Mouse (Mus musculus): ENCODE results near the gene Ublcp1. TPM values are rescaled to one million over a fixed set of nuclear protein-coding genes. Genes with fewer than 3 reads are reported as not detected.

The Ublcp1 gene
- polyA plus RNA-seq, 1 experiment: 68.8 TPM

- TF ChIP-seq CTCF (IDR thresholded peaks at IDR 0.05; ENCODE audit: low read depth, low read length): no peak
- TF ChIP-seq POLR2A (IDR thresholded peaks at IDR 0.05; ENCODE audit: insufficient read depth, low read length): no peak
- no peak for TF ChIP-seq EP300 (IDR thresholded peaks at IDR 0.05; ENCODE audit: insufficient read depth, low read depth, low read length)
- no peaks in the 10 kb centered on the region for H3K27me3 ChIP-seq (ENCODE audit: control insufficient read depth, insufficient read depth, low read length, poor library complexity, severe bottlenecking)
- no peak overlapping the region for H3K27ac ChIP-seq (ENCODE audit: insufficient read depth, low read length)
- no peaks in the 10 kb centered on the region for H3K9me3 ChIP-seq (replicated peaks; ENCODE audit: control insufficient read depth, insufficient read depth, low read length, poor library complexity, severe bottlenecking)
- H3K4me3 ChIP-seq (ENCODE audit: low read depth, low read length): no peak overlapping the region
- no peak overlapping the region for H3K9ac ChIP-seq (ENCODE audit: low read depth, poor library complexity, severe bottlenecking)
- no peaks in the 10 kb centered on the region for H3K36me3 ChIP-seq (ENCODE audit: control insufficient read depth, insufficient read depth, low read length, poor library complexity, severe bottlenecking)
- H3K4me1 ChIP-seq (ENCODE audit: control insufficient read depth, insufficient read depth, low read length): no peaks in the 10 kb centered on the region
Observed at GRCm38 (mm10) chr11:44514666-44515065, 44.4 kb upstream of the Ublcp1 start.

- Histone ChIP-seq H3K36me3 (ENCODE audit: control insufficient read depth, insufficient read depth, low read length, poor library complexity, severe bottlenecking) (no peaks in the 10 kb centered on the region), H3K9me3 (replicated peaks; ENCODE audit: control insufficient read depth, insufficient read depth, low read length, poor library complexity, severe bottlenecking) (no peaks in the 10 kb centered on the region), H3K4me1 (ENCODE audit: control insufficient read depth, insufficient read depth, low read length) (no peaks in the 10 kb centered on the region), H3K27me3 (ENCODE audit: control insufficient read depth, insufficient read depth, low read length, poor library complexity, severe bottlenecking) (no peaks in the 10 kb centered on the region), H3K4me3 (ENCODE audit: low read depth, low read length) (no peak overlapping the region), H3K27ac (ENCODE audit: insufficient read depth, low read length) (no peak overlapping the region), H3K9ac (ENCODE audit: low read depth, poor library complexity, severe bottlenecking) (no peak overlapping the region)
- no peak for TF ChIP-seq POLR2A (IDR thresholded peaks at IDR 0.05; ENCODE audit: insufficient read depth, low read length)
- TF ChIP-seq EP300 (IDR thresholded peaks at IDR 0.05; ENCODE audit: insufficient read depth, low read depth, low read length): no peak
- TF ChIP-seq CTCF (IDR thresholded peaks at IDR 0.05; ENCODE audit: low read depth, low read length): no peak
Observed at GRCm38 (mm10) chr11:44513026-44513422, 42.7 kb upstream of the Ublcp1 start.

GRCm38 (mm10) chr11:44512044-44513025 is 42.0 kb upstream of the Ublcp1 start:
- no peaks in the 10 kb centered on the region for H3K4me1 ChIP-seq (ENCODE audit: control insufficient read depth, insufficient read depth, low read length)
- H3K27me3 ChIP-seq (ENCODE audit: control insufficient read depth, insufficient read depth, low read length, poor library complexity, severe bottlenecking): no peaks in the 10 kb centered on the region
- H3K9ac ChIP-seq (ENCODE audit: low read depth, poor library complexity, severe bottlenecking): no peak overlapping the region
- no peak overlapping the region for H3K4me3 ChIP-seq (ENCODE audit: low read depth, low read length)
- no peaks in the 10 kb centered on the region for H3K9me3 ChIP-seq (replicated peaks; ENCODE audit: control insufficient read depth, insufficient read depth, low read length, poor library complexity, severe bottlenecking)
- TF ChIP-seq POLR2A (IDR thresholded peaks at IDR 0.05; ENCODE audit: insufficient read depth, low read length): no peak
- TF ChIP-seq EP300 (IDR thresholded peaks at IDR 0.05; ENCODE audit: insufficient read depth, low read depth, low read length): no peak
- no peak for TF ChIP-seq CTCF (IDR thresholded peaks at IDR 0.05; ENCODE audit: low read depth, low read length)
- H3K27ac ChIP-seq (ENCODE audit: insufficient read depth, low read length): no peak overlapping the region
- no peaks in the 10 kb centered on the region for H3K36me3 ChIP-seq (ENCODE audit: control insufficient read depth, insufficient read depth, low read length, poor library complexity, severe bottlenecking)

GRCm38 (mm10) chr11:44510371-44510770 is 40.1 kb upstream of the Ublcp1 start:
- TF ChIP-seq POLR2A (IDR thresholded peaks at IDR 0.05; ENCODE audit: insufficient read depth, low read length) (no peak), EP300 (IDR thresholded peaks at IDR 0.05; ENCODE audit: insufficient read depth, low read depth, low read length) (no peak), CTCF (IDR thresholded peaks at IDR 0.05; ENCODE audit: low read depth, low read length) (no peak)
- Histone ChIP-seq H3K9ac (ENCODE audit: low read depth, poor library complexity, severe bottlenecking) (no peak overlapping the region), H3K9me3 (replicated peaks; ENCODE audit: control insufficient read depth, insufficient read depth, low read length, poor library complexity, severe bottlenecking) (no peaks in the 10 kb centered on the region), H3K36me3 (ENCODE audit: control insufficient read depth, insufficient read depth, low read length, poor library complexity, severe bottlenecking) (no peaks in the 10 kb centered on the region), H3K4me3 (ENCODE audit: low read depth, low read length) (no peak overlapping the region), H3K27me3 (ENCODE audit: control insufficient read depth, insufficient read depth, low read length, poor library complexity, severe bottlenecking) (no peaks in the 10 kb centered on the region), H3K27ac (ENCODE audit: insufficient read depth, low read length) (no peak overlapping the region), H3K4me1 (ENCODE audit: control insufficient read depth, insufficient read depth, low read length) (no peaks in the 10 kb centered on the region)

GRCm38 (mm10) chr11:44509906-44510305 is 39.6 kb upstream of the Ublcp1 start:
- Histone ChIP-seq H3K27me3 (ENCODE audit: control insufficient read depth, insufficient read depth, low read length, poor library complexity, severe bottlenecking) (no peaks in the 10 kb centered on the region), H3K9me3 (replicated peaks; ENCODE audit: control insufficient read depth, insufficient read depth, low read length, poor library complexity, severe bottlenecking) (no peaks in the 10 kb centered on the region), H3K4me1 (ENCODE audit: control insufficient read depth, insufficient read depth, low read length) (no peaks in the 10 kb centered on the region), H3K9ac (ENCODE audit: low read depth, poor library complexity, severe bottlenecking) (no peak overlapping the region), H3K27ac (ENCODE audit: insufficient read depth, low read length) (no peak overlapping the region), H3K4me3 (ENCODE audit: low read depth, low read length) (no peak overlapping the region), H3K36me3 (ENCODE audit: control insufficient read depth, insufficient read depth, low read length, poor library complexity, severe bottlenecking) (no peaks in the 10 kb centered on the region)
- TF ChIP-seq EP300 (IDR thresholded peaks at IDR 0.05; ENCODE audit: insufficient read depth, low read depth, low read length) (no peak), POLR2A (IDR thresholded peaks at IDR 0.05; ENCODE audit: insufficient read depth, low read length) (no peak), CTCF (IDR thresholded peaks at IDR 0.05; ENCODE audit: low read depth, low read length) (no peak)

GRCm38 (mm10) chr11:44508876-44509275 is 38.6 kb upstream of the Ublcp1 start:
- Histone ChIP-seq H3K9ac (ENCODE audit: low read depth, poor library complexity, severe bottlenecking) (no peak overlapping the region), H3K27me3 (ENCODE audit: control insufficient read depth, insufficient read depth, low read length, poor library complexity, severe bottlenecking) (no peaks in the 10 kb centered on the region), H3K4me3 (ENCODE audit: low read depth, low read length) (no peak overlapping the region), H3K27ac (ENCODE audit: insufficient read depth, low read length) (no peak overlapping the region), H3K9me3 (replicated peaks; ENCODE audit: control insufficient read depth, insufficient read depth, low read length, poor library complexity, severe bottlenecking) (no peaks in the 10 kb centered on the region), H3K36me3 (ENCODE audit: control insufficient read depth, insufficient read depth, low read length, poor library complexity, severe bottlenecking) (no peaks in the 10 kb centered on the region), H3K4me1 (ENCODE audit: control insufficient read depth, insufficient read depth, low read length) (no peaks in the 10 kb centered on the region)
- TF ChIP-seq CTCF (IDR thresholded peaks at IDR 0.05; ENCODE audit: low read depth, low read length): no peak
- no peak for TF ChIP-seq EP300 (IDR thresholded peaks at IDR 0.05; ENCODE audit: insufficient read depth, low read depth, low read length)
- no peak for TF ChIP-seq POLR2A (IDR thresholded peaks at IDR 0.05; ENCODE audit: insufficient read depth, low read length)
